Mouse (Mus musculus): Measurements from ENCODE around the gene Gm20388.

GRCm38 (mm10) chr8:120697154-120697978 is 786.7 kb downstream of the Gm20388 start:
- no peak for TF ChIP-seq POLR2A (IDR thresholded peaks at IDR 0.05; ENCODE audit: insufficient read depth, low read length)
- no peak for TF ChIP-seq CTCF (IDR thresholded peaks at IDR 0.05; ENCODE audit: low read depth, low read length)
- TF ChIP-seq EP300 (IDR thresholded peaks at IDR 0.05; ENCODE audit: insufficient read depth, low read depth, low read length) = no peak

Measured in ES-Bruce4 (cell line).